Mouse (Mus musculus) cerebellum, adult 2 months (tissue): ENCODE measurements around the gene Cdk8.

Experiments
- CTCF ChIP-seq: fragments of 200-500 bp; IDR thresholded peaks from 2 replicates; pipeline ENCODE4 v1.5.1; 2011; ENCODE audit warnings: low read depth, mild to moderate bottlenecking, control low read depth, low read length, moderate library complexity, borderline replicate concordance; ENCODE audit not compliant: insufficient read depth
- POLR2A ChIP-seq: fragments of 200-500 bp; IDR thresholded peaks from 2 replicates; pipeline ENCODE4 v1.6.1; 2011; ENCODE audit warnings: low read length, control low read depth, borderline replicate concordance; ENCODE audit not compliant: insufficient read depth

- no peak for TF ChIP-seq CTCF
- TF ChIP-seq POLR2A: no peak
Observed at GRCm38 (mm10) chr5:146199073-146199472, 32.0 kb upstream of the Cdk8 start.
